Mouse (Mus musculus): Measurements from ENCODE around the gene Nhlrc1.

GRCm38 (mm10) chr13:46975930-46976329 lies 38.7 kb downstream of the Nhlrc1 start:
- TF ChIP-seq CTCF (conservative IDR thresholded peaks at IDR 0.05; ENCODE audit: low read length), result no peak
- TF ChIP-seq POU5F1 (IDR thresholded peaks at IDR 0.05; ENCODE audit: borderline replicate concordance, low read length), result no peak
